Mouse (Mus musculus) lung, postnatal 0 days (tissue): ENCODE measurements at regions not wholly inside any gene's neighbourhood (a gene's known extent, or its start where the extent isn't known, plus 50 kb on each side); places are given as distances from the start of the nearest gene placed in this dataset.

Experiments used
- CTCF ChIP-seq: IDR thresholded peaks from 2 replicates; pipeline ENCODE4 v1.5.1; 2016; ENCODE audit warnings: antibody characterized with exemption, mild to moderate bottlenecking
- EP300 ChIP-seq: IDR thresholded peaks from 2 replicates; pipeline ENCODE4 v1.6.1; 2016; ENCODE audit warnings: antibody characterized with exemption, mild to moderate bottlenecking, control low read depth

GRCm38 (mm10) chr13:119118382-119118781 is 310.0 kb upstream of the Paip1 start:
- TF ChIP-seq CTCF, result no peak
- TF ChIP-seq EP300, result no peak
